Mouse (Mus musculus): ENCODE measurements around the gene Pfkfb2. TPM values are rescaled to one million over a fixed set of nuclear protein-coding genes. Genes with fewer than 3 reads are reported as not detected.

Pfkfb2 gene
- polyA plus RNA-seq, 1 experiment from 2014 or later: 24.9 TPM

DNA sequence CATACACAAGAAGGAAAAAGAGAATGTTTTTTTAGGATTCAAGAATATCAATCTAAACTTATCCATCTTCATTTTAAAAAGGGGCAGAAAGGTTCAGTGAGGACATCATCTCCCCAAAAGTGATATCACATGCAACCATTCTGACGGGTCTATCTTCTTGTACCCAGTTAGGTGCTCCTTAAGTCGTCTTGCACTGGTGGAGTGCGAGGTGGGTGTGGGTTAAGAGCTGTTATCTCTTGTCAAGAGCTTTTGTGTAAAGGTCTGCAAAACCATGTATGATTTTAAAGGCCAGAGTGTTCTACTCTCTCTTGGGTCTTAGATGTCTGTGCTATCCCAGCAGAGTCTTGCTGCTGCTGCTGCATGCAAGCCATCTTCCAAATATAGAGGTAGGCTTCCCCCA, 17.8 kb upstream of the Pfkfb2 start:
- H3K4me2 ChIP-seq (replicated peaks): no peak overlapping the region
- H3K9me3 ChIP-seq: no peaks in the 10 kb centered on the region
- H3K4me3 ChIP-seq: no peak overlapping the region
- H3K4me1 ChIP-seq: no peaks in the 10 kb centered on the region
- H3K9ac ChIP-seq (replicated peaks): no peak overlapping the region
- no peaks in the 10 kb centered on the region for H3K36me3 ChIP-seq
- no peaks in the 10 kb centered on the region for H3K27me3 ChIP-seq
- no peak overlapping the region for H3K27ac ChIP-seq (replicated peaks)
- no peak for ATAC-seq (replicated peaks)
- 91% methylated on average over 3 of the region's 3 CpGs for WGBS

DNA sequence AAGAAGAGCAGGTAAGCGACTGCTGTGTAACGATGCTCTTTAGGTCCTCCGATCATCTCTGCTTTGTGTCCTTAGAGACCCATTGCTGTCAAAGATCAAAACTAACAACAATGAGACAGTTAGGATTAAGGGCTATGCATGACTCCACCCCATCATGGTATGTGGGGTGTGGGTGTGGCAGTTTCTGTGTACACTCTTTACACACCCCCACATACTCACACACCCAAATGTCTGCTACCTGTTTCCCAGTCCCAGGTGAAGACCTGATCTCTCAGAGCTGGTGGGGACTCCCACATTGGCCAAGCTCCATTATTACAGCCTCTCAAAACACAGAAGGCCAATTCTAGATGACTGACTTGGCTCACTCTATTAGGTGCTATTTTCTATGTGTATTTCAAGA, 16.5 kb upstream of the Pfkfb2 start:
- Histone ChIP-seq H3K27ac (replicated peaks) (no peak overlapping the region), H3K27me3 (no peaks in the 10 kb centered on the region), H3K9ac (replicated peaks) (no peak overlapping the region), H3K9me3 (no peaks in the 10 kb centered on the region), H3K4me3 (no peak overlapping the region), H3K4me2 (replicated peaks) (no peak overlapping the region), H3K4me1 (no peaks in the 10 kb centered on the region), H3K36me3 (no peaks in the 10 kb centered on the region)
- no peak for ATAC-seq (replicated peaks)
- 90% methylated on average over 3 of the region's 3 CpGs for WGBS

DNA sequence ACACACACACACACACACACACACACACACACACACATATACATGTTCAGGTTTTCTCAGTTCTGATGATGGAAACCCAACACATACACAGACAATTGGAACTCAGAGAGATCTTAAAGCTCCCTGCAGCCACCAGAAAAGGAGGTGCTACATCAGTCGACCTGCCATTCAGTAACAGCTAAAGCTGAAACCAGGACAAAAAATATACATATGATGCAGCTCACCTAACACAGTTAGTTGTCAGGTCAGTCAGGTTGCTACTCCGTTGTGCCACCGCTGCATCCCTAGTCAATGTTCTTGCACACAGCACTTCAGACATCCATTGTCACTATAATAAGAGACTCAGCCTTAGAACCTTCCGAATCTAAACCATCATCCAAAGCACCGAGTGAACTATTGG, 15.9 kb upstream of the Pfkfb2 start:
- H3K4me2 ChIP-seq (replicated peaks): no peak overlapping the region
- no peak overlapping the region for H3K9ac ChIP-seq (replicated peaks)
- H3K36me3 ChIP-seq: no peaks in the 10 kb centered on the region
- ATAC-seq (replicated peaks): no peak
- no peaks in the 10 kb centered on the region for H3K9me3 ChIP-seq
- H3K4me1 ChIP-seq: no peaks in the 10 kb centered on the region
- 82% methylated on average over 5 of the region's 5 CpGs for WGBS
- no peak overlapping the region for H3K27ac ChIP-seq (replicated peaks)
- H3K4me3 ChIP-seq: no peak overlapping the region
- no peaks in the 10 kb centered on the region for H3K27me3 ChIP-seq

DNA sequence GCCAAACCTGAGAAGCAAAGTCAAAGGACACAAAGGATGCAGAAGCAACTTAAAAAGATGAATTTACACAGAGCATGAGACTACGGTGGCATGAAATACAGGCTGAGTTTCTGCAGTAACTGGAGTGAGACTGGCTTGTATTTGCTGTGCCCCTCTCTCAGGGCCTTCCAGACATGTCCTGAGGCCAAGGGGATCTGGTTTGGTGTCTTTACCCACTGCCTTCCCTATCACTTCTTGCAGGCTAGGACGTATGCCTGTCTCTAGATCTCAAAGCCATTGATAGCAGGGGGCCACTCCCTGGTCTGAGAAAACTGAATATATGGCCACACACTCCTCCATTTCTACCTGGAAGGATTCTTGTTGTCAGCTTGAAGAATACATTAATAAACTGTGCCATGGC, 15.2 kb upstream of the Pfkfb2 start:
- Histone ChIP-seq H3K27ac (replicated peaks) (no peak overlapping the region), H3K9ac (replicated peaks) (no peak overlapping the region), H3K4me2 (replicated peaks) (no peak overlapping the region), H3K27me3 (no peaks in the 10 kb centered on the region), H3K4me3 (no peak overlapping the region), H3K36me3 (no peaks in the 10 kb centered on the region), H3K4me1 (no peaks in the 10 kb centered on the region), H3K9me3 (no peaks in the 10 kb centered on the region)
- ATAC-seq (replicated peaks): no peak
- 81% methylated on average over 2 of the region's 2 CpGs for WGBS

DNA sequence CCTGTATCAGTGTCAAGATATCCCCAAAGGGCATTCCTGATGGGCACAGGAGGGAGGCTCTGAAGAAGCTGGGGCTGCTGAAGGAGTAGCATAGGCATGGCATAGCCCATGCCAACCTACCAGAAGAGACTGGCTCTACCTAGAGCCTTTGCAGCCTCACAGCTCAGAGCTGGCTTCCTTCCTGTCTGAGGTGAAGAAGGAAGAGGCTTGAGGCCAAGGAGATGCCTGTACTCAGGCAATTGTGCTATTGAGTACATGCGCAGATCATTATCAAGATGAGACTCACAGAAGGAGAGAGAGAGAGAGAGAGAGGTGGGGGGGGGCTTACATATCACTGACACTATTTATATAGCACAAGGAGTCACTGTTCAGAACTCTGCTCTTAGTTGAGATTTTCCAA, 14.7 kb upstream of the Pfkfb2 start:
- Histone ChIP-seq H3K27ac (replicated peaks) (no peak overlapping the region), H3K9me3 (no peaks in the 10 kb centered on the region), H3K4me1 (no peaks in the 10 kb centered on the region), H3K4me3 (no peak overlapping the region), H3K36me3 (no peaks in the 10 kb centered on the region), H3K9ac (replicated peaks) (no peak overlapping the region), H3K4me2 (replicated peaks) (no peak overlapping the region), H3K27me3 (no peaks in the 10 kb centered on the region)
- WGBS: 95% methylated on average over 1 of the region's 1 CpGs
- no peak for ATAC-seq (replicated peaks)

- WGBS: 85% methylated on average over 7 of the region's 7 CpGs
- Histone ChIP-seq H3K27ac (replicated peaks) (no peak overlapping the region), H3K36me3 (no peaks in the 10 kb centered on the region), H3K9ac (replicated peaks) (no peak overlapping the region), H3K4me3 (no peak overlapping the region), H3K4me1 (no peaks in the 10 kb centered on the region), H3K27me3 (no peaks in the 10 kb centered on the region), H3K4me2 (replicated peaks) (no peak overlapping the region), H3K9me3 (no peaks in the 10 kb centered on the region)
- no peak for ATAC-seq (replicated peaks)
These were observed 13.1 kb upstream of the Pfkfb2 start for GRCm38 (mm10) chr1:130742201-130742600.

GRCm38 (mm10) chr1:130740781-130741720, 12.0 kb upstream of the Pfkfb2 start:
- Histone ChIP-seq H3K9ac (replicated peaks) (no peak overlapping the region), H3K4me3 (no peak overlapping the region), H3K4me1 (no peaks in the 10 kb centered on the region), H3K27me3 (no peaks in the 10 kb centered on the region), H3K9me3 (no peaks in the 10 kb centered on the region), H3K4me2 (replicated peaks) (no peak overlapping the region), H3K36me3 (no peaks in the 10 kb centered on the region), H3K27ac (replicated peaks) (peak overlapping the region; percentile 39; the same call in 1 of the 2 replicates)
- WGBS: 54% methylated on average over 15 of the region's 15 CpGs
- ATAC-seq (replicated peaks): peak; percentile 53; the same call in 1 of the 2 replicates

GRCm38 (mm10) chr1:130740227-130740648, 11.2 kb upstream of the Pfkfb2 start:
- Histone ChIP-seq H3K36me3 (no peaks in the 10 kb centered on the region), H3K4me1 (no peaks in the 10 kb centered on the region)
- 77% methylated on average over 4 of the region's 4 CpGs for WGBS

DNA sequence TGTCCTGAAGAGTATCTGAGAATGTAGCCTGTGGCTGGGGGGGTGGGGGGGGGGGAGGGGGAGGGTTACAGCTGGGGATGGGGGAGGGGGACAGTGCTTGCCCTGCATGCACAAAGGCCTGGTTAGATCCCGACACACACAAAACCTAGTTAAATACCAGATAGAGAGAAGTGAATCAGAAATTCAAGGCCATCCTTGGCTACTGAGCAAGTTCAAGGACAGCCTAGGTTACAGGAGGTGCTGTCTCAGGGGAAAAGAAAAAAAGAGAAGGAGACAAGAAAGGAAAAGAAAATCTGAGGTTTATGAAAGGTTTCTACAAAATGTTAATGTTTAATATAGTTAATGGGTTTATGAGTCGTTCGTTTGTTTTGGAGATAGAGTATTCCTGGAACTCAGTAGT, 10.6 kb upstream of the Pfkfb2 start:
- WGBS: 84% methylated on average over 3 of the region's 3 CpGs
- H3K36me3 ChIP-seq: no peaks in the 10 kb centered on the region

More at GRCm38 (mm10) chr1:130740227-130740648, 11.2 kb upstream of the Pfkfb2 start:
- Histone ChIP-seq H3K27me3 (no peaks in the 10 kb centered on the region), H3K9ac (replicated peaks) (no peak overlapping the region), H3K9me3 (no peaks in the 10 kb centered on the region), H3K27ac (replicated peaks) (no peak overlapping the region), H3K4me3 (no peak overlapping the region), H3K4me2 (replicated peaks) (no peak overlapping the region)
- ATAC-seq (replicated peaks): no peak

DNA sequence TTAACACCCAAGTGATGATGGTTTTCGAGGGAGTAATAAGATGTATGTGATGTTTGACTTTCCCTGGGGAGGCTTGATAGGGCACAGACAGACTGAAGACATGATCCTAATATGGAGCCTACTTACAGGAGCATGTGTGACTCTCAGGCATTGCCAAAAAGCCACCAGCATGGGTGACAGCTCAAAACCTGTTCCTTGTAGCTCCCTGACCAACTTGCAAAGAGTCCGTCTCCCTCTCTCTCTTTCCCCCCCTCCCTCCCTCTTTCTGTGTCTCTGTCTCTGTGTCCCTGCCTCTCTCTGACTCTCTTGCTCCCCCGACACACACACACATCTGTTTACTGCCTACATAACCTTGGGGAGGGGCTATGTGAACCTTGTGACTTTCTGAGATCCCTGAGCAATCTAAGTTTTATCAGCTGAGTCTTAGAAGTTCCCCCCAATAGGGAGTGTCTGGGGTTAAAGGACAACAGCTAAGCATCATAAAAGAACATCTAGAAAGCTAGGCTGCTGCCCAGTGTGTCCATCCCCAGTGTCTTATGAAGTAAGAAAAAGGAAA, 9.6 kb upstream of the Pfkfb2 start:
- H3K27me3 ChIP-seq: no peaks in the 10 kb centered on the region
- H3K4me3 ChIP-seq: no peak overlapping the region
- no peak overlapping the region for H3K4me2 ChIP-seq (replicated peaks)
- H3K27ac ChIP-seq (replicated peaks): no peak overlapping the region
- no peaks in the 10 kb centered on the region for H3K36me3 ChIP-seq
- no peak overlapping the region for H3K9ac ChIP-seq (replicated peaks)
- 88% methylated on average over 3 of the region's 3 CpGs for WGBS
- no peak for ATAC-seq (replicated peaks)
- no peaks in the 10 kb centered on the region for H3K4me1 ChIP-seq
- H3K9me3 ChIP-seq: no peaks in the 10 kb centered on the region

More for the DNA sequence above, 10.6 kb upstream of the Pfkfb2 start:
- Histone ChIP-seq H3K9ac (replicated peaks) (no peak overlapping the region), H3K4me2 (replicated peaks) (no peak overlapping the region), H3K4me3 (no peak overlapping the region), H3K27me3 (no peaks in the 10 kb centered on the region), H3K9me3 (no peaks in the 10 kb centered on the region), H3K4me1 (no peaks in the 10 kb centered on the region), H3K27ac (replicated peaks) (no peak overlapping the region)
- no peak for ATAC-seq (replicated peaks)

DNA sequence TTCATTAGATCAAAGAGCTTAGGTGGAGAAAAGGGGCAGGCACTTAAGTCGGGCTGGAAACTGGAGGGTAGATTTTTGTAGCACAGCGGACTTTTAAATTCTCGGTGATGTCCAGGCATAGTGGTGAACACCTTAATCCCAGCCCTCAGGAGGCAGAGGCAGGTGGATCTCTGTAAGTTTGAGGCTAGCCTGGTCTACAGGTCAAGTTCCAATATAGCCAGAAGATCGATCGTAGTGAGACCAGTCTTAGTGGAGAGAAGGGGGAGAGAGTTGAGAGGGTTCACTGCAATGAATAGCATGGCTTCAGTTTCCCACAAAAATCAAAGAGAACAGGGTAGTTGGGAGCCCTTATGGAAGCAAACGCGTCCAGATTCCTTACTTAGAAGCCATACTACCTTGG, 8.9 kb upstream of the Pfkfb2 start:
- Histone ChIP-seq H3K4me1 (no peaks in the 10 kb centered on the region), H3K9me3 (no peaks in the 10 kb centered on the region), H3K4me3 (no peak overlapping the region), H3K9ac (replicated peaks) (no peak overlapping the region), H3K36me3 (no peaks in the 10 kb centered on the region), H3K27me3 (no peaks in the 10 kb centered on the region), H3K4me2 (replicated peaks) (no peak overlapping the region), H3K27ac (replicated peaks) (no peak overlapping the region)
- ATAC-seq (replicated peaks): no peak
- WGBS: 91% methylated on average over 7 of the region's 7 CpGs

DNA sequence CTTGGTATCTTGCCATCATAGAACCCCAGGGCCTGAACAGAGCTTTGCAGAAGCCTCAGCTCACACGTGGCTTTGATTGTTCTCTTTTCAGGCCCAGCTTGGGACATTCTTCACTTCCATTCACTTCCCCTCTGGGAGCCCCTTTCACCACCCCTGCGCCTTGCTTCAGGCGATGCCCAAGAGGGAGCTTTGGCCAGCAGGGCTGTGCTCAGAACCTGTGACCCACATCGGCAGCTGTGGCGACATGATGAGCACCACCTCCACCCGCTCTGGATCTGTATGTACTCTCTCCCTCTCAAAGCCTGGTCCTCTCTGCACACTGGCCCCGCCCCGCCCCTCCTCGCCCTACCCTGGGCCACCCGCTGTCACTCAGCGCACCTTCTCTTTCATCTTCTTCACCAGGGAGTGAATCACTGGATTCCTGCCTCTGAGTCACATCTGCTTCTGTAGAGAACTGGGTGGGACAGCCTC, 8.4 kb upstream of the Pfkfb2 start:
- no peak for ATAC-seq (replicated peaks)

More for the DNA sequence above, 8.4 kb upstream of the Pfkfb2 start:
- no peaks in the 10 kb centered on the region for H3K4me1 ChIP-seq
- no peaks in the 10 kb centered on the region for H3K36me3 ChIP-seq
- WGBS: 26% methylated on average over 11 of the region's 11 CpGs
- H3K9me3 ChIP-seq: no peaks in the 10 kb centered on the region
- no peak overlapping the region for H3K9ac ChIP-seq (replicated peaks)
- H3K27me3 ChIP-seq: no peaks in the 10 kb centered on the region
- H3K4me2 ChIP-seq (replicated peaks): no peak overlapping the region
- no peak overlapping the region for H3K4me3 ChIP-seq
- no peak overlapping the region for H3K27ac ChIP-seq (replicated peaks)
